Mouse (Mus musculus): ENCODE data around the gene Dolpp1.

DNA sequence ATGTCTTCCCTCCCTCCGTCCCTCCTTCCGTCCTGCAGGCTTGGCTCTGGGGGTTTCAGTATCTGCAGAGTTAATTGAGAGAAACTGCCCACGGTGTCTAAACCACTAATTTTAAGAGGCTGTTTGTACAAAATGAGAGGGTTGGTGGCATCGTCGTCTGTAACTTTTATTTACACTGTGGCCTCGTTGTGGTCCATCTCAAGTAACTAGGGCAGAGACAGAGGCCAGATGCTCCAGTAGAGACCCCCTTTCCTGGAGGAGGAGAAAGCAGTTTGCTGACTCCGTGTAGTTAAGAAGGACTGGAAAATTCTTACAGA is 24.6 kb downstream of the Dolpp1 start:
- no peak for TF ChIP-seq CTCF (IDR thresholded peaks at IDR 0.05; ENCODE audit: control insufficient read depth, insufficient read depth, insufficient read length)
- TF ChIP-seq MYOG (IDR thresholded peaks at IDR 0.05; ENCODE audit: control insufficient read depth, extremely low read depth, insufficient read length): no peak
- no peak for TF ChIP-seq USF1 (IDR thresholded peaks at IDR 0.05; ENCODE audit: low read depth)
- no peak for TF ChIP-seq CEBPB (IDR thresholded peaks at IDR 0.05; ENCODE audit: low read depth)
- TF ChIP-seq MAX (IDR thresholded peaks at IDR 0.05): no peak

Data from C2C12 (cell line).